Mouse (Mus musculus) liver, embryonic 12.5 days (tissue): ENCODE measurements around the gene Igsf11. TPM values are rescaled to one million over a fixed set of nuclear protein-coding genes. Genes with fewer than 3 reads are reported as not detected.

Source experiments
- ATAC-seq: fragments of 200-750 bp; cut with Nextera tagmentation; 2 replicates; pipeline ENCODE4 v1.8.0; 2017; ENCODE audit warnings: moderate number of reproducible peaks, mild to moderate bottlenecking, moderate library complexity
- H3K27ac ChIP-seq: fragments of 300-500 bp; sonication (generic); 2 replicates; pipeline ENCODE4 v1.5.1; 2016; ENCODE audit warnings: mild to moderate bottlenecking
- H3K27me3 ChIP-seq: fragments of 300-500 bp; sonication (generic); replicated peaks from 2 replicates; pipeline ENCODE4 v1.6.1; 2016; ENCODE audit warnings: mild to moderate bottlenecking, moderate library complexity
- H3K36me3 ChIP-seq: fragments of 300-500 bp; sonication (generic); 2 replicates; pipeline ENCODE4 v1.6.1; 2016; ENCODE audit warnings: mild to moderate bottlenecking, moderate library complexity
- H3K4me1 ChIP-seq: fragments of 300-500 bp; sonication (generic); 2 replicates; pipeline ENCODE4 v1.6.1; 2016
- H3K4me2 ChIP-seq: fragments of 300-500 bp; sonication (generic); 2 replicates; pipeline ENCODE4 v1.6.1; 2016; ENCODE audit warnings: mild to moderate bottlenecking, moderate library complexity
- H3K4me3 ChIP-seq: fragments of 300-500 bp; sonication (generic); 2 replicates; pipeline ENCODE4 v1.5.1; 2016; ENCODE audit warnings: mild to moderate bottlenecking, moderate library complexity
- H3K9ac ChIP-seq: fragments of 300-500 bp; sonication (generic); 2 replicates; pipeline ENCODE4 v1.6.1; 2016; ENCODE audit warnings: mild to moderate bottlenecking, moderate library complexity
- H3K9me3 ChIP-seq: fragments of 300-500 bp; sonication (generic); replicated peaks from 2 replicates; pipeline ENCODE4 v1.6.1; 2016; ENCODE audit warnings: mild to moderate bottlenecking, moderate library complexity
- WGBS: fragments of 180-500 bp; shearing (Covaris S2); methylation state at CpG from one replicate; pipeline ENCODE4 v1.1.7; 2016; ENCODE audit not compliant: insufficient replicate concordance; 5-methylcytosine and 5-hydroxymethylcytosine counted together
- polyA plus RNA-seq: library from polyadenylated mRNA; unstranded; fragments of >200 nt; fragmentation: Nextera tagmentation; extraction: Ambion mirVana; gene quantifications from 2 replicates; pipeline ENCODE4 v1.2.1, GENCODE M21; 2016

Igsf11 gene
- polyA plus RNA-seq, 1 experiment from 2014 or later: 0.11 TPM

DNA sequence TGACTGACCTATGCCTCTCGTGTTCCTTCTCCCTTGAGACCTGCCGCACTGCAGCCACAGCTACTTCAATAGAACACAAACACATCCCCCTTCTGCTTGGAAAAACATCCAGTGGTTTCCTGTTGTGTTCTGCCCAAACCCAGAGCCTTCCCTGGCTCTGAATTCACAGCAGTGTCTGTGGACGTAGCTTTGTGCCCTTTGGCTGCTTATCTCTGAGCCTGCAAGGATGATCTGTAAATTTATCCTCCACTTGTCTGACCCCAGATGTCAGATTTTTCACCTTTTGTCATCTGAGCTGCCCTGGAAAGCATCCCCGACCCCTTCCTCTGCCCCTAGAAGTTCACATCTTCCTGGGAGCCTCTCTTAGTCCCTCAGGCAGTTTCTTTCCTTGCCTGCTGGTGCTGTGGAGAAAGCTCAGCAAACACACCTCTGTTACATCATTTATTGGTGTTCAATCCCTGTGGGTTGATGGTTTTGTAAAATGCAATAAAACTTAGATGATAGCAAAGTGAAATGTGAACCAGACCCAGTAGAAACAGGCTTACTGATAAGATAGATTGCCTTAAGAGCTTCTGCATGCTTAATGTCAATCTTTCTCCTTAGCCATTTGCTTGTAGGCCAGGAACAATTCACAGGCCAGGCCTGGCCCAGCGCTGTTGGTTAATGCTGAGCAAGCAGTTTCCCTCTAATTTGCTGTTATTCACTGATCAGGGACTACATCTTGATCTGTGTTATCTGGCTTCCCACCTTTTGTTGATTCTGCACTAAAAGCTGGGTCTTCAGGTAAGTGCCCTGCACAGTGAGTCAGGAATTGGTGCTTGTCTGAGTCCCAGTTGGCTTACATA is 51.5 kb downstream of the Igsf11 start:
- 36% methylated on average over 5 of the region's 5 CpGs for WGBS
- no peaks in the 10 kb centered on the region for H3K9me3 ChIP-seq
- H3K36me3 ChIP-seq: no peaks in the 10 kb centered on the region
- no peak overlapping the region for H3K4me2 ChIP-seq
- H3K4me1 ChIP-seq: no peaks in the 10 kb centered on the region
- no peak overlapping the region for H3K4me3 ChIP-seq
- no peaks in the 10 kb centered on the region for H3K27me3 ChIP-seq
- H3K9ac ChIP-seq: no peak overlapping the region
- H3K27ac ChIP-seq: no peak overlapping the region
- no peak for ATAC-seq

DNA sequence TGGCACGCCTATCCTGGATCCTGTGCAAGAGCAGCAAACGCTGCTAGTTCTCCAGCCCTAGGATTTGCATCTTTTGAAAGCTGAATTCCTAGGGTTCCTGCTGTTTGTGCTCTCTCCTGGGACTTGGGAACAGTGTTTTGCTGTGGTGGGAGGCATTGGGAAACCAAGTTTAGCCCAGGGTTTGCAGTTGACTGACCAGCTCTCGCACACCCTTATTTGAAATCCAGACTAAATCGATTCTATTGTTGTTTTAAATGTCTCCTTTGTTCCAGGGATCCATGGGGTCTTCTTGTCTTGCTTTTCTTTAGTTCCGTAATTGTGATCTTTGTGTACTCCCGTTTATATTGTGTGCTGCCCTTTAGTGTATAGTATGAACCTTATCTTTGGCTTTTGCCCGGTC is 52.6 kb downstream of the Igsf11 start:
- no peak overlapping the region for H3K27ac ChIP-seq
- no peaks in the 10 kb centered on the region for H3K9me3 ChIP-seq
- H3K4me3 ChIP-seq: no peak overlapping the region
- no peak overlapping the region for H3K9ac ChIP-seq
- WGBS: 62% methylated on average over 7 of the region's 7 CpGs
- no peaks in the 10 kb centered on the region for H3K27me3 ChIP-seq
- no peak overlapping the region for H3K4me2 ChIP-seq
- no peak for ATAC-seq
- H3K4me1 ChIP-seq: no peaks in the 10 kb centered on the region
- no peaks in the 10 kb centered on the region for H3K36me3 ChIP-seq

GRCm38 (mm10) chr16:38945581-38945981 is 53.1 kb downstream of the Igsf11 start:
- Histone ChIP-seq H3K27me3 (no peaks in the 10 kb centered on the region), H3K36me3 (no peaks in the 10 kb centered on the region), H3K4me2 (no peak overlapping the region), H3K4me3 (no peak overlapping the region), H3K27ac (no peak overlapping the region), H3K9me3 (no peaks in the 10 kb centered on the region), H3K4me1 (no peaks in the 10 kb centered on the region), H3K9ac (no peak overlapping the region)
- WGBS: 88% methylated on average over 10 of the region's 10 CpGs
- no peak for ATAC-seq

GRCm38 (mm10) chr16:38946453-38946852 is 54.0 kb downstream of the Igsf11 start:
- H3K9ac ChIP-seq: no peak overlapping the region
- WGBS: 63% methylated on average over 7 of the region's 7 CpGs
- ATAC-seq: no peak

GRCm38 (mm10) chr16:38947141-38947879 is 54.8 kb downstream of the Igsf11 start:
- Histone ChIP-seq H3K4me3 (no peak overlapping the region), H3K27ac (no peak overlapping the region), H3K4me1 (no peaks in the 10 kb centered on the region), H3K27me3 (no peaks in the 10 kb centered on the region), H3K9ac (no peak overlapping the region), H3K4me2 (no peak overlapping the region), H3K36me3 (no peaks in the 10 kb centered on the region), H3K9me3 (no peaks in the 10 kb centered on the region)
- ATAC-seq: no peak
- 64% methylated on average over 7 of the region's 7 CpGs for WGBS

More at GRCm38 (mm10) chr16:38946453-38946852, 54.0 kb downstream of the Igsf11 start:
- H3K4me1 ChIP-seq: no peaks in the 10 kb centered on the region
- H3K9me3 ChIP-seq: no peaks in the 10 kb centered on the region
- H3K27me3 ChIP-seq: no peaks in the 10 kb centered on the region
- no peak overlapping the region for H3K4me2 ChIP-seq
- H3K4me3 ChIP-seq: no peak overlapping the region
- H3K36me3 ChIP-seq: no peaks in the 10 kb centered on the region
- H3K27ac ChIP-seq: no peak overlapping the region

DNA sequence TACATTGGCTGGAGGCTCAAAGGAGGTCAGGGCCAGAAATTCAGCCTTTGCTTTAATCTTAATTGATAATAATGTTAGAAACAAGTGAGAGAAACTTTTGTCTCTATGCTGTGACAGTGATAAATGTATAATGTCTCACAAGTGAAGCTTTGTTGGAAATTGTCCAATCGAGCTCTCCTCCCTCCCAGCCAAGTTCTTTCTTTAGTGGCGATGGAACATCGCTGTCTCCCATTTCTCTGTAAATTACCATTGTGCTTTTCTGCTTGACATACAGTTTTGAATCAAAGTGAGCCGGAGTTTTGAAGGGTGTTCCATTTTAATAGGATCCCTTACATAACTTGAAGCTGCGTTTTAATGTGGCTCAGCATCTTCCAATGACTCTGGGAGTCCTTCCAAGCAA is 56.0 kb downstream of the Igsf11 start:
- WGBS: 79% methylated on average over 5 of the region's 5 CpGs

GRCm38 (mm10) chr16:38952881-38953280 is 60.4 kb downstream of the Igsf11 start:
- Histone ChIP-seq H3K27me3 (no peaks in the 10 kb centered on the region), H3K4me3 (no peak overlapping the region), H3K4me2 (no peak overlapping the region), H3K9me3 (no peaks in the 10 kb centered on the region), H3K36me3 (no peaks in the 10 kb centered on the region), H3K9ac (no peak overlapping the region), H3K27ac (no peak overlapping the region), H3K4me1 (no peaks in the 10 kb centered on the region)
- no peak for ATAC-seq
- WGBS: 75% methylated on average over 3 of the region's 3 CpGs

More for the DNA sequence above, 56.0 kb downstream of the Igsf11 start:
- Histone ChIP-seq H3K9me3 (no peaks in the 10 kb centered on the region), H3K4me2 (no peak overlapping the region), H3K4me1 (no peaks in the 10 kb centered on the region), H3K4me3 (no peak overlapping the region), H3K27me3 (no peaks in the 10 kb centered on the region), H3K27ac (no peak overlapping the region), H3K9ac (no peak overlapping the region), H3K36me3 (no peaks in the 10 kb centered on the region)
- no peak for ATAC-seq

DNA sequence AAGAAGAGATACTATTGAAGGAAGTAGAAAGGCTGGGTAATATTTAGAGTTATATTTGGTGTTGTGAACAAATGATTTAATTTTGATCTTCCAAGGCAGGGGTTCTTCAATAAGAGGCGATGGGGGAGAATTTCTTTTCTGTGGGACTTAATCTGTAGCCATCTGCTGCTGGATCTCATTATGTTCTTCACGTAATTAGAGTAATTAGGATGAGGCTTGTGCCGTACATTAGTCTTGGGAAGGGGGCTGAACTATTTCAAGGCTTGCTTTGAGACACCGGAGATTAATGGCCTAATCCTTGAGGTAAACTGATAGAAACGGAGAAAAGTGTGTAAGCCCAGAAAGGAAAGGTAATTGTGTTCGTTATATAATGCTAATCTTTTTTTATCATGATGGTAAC is 61.4 kb downstream of the Igsf11 start:
- H3K9ac ChIP-seq: no peak overlapping the region
- no peak for ATAC-seq
- no peaks in the 10 kb centered on the region for H3K4me1 ChIP-seq
- H3K36me3 ChIP-seq: no peaks in the 10 kb centered on the region
- 71% methylated on average over 6 of the region's 6 CpGs for WGBS
- H3K27ac ChIP-seq: no peak overlapping the region
- H3K27me3 ChIP-seq: no peaks in the 10 kb centered on the region
- no peak overlapping the region for H3K4me3 ChIP-seq
- H3K4me2 ChIP-seq: no peak overlapping the region
- no peaks in the 10 kb centered on the region for H3K9me3 ChIP-seq

DNA sequence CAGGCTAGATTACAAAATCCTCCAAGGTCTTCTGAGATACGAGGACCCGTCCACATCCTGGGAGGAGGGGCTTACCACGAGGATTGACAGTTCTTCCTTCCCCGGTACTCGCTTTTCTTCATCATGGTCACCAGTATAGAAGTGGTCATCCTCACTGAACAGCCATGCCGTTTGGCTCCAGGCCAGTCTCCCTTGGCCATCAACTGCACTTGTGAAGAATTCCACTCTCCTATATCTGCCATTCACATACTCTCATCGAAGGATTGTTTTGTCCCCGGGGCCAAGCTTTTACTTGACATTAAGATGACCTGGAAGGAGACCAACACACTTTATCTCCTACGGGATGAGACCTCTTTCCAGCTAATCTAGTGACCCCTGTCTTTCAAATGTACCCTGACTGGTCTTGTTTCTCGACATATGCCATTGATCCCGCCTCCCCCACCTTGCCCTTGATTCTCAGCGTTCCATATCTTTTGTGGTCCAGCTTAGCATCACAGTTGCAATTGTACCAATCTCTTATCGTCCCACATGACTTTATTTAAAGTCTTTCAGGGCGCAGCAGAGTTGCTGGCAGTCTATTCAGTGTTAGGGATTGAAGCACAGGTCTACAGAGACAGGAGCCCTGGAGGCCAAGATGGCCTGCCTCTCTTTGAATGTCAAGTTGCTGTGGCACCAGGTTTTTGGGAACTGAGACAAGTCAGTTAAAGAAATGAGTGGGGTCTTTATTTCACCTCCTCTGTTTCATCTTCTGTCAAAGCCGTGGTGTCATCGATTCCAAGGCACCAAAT is 62.2 kb downstream of the Igsf11 start:
- H3K36me3 ChIP-seq: no peaks in the 10 kb centered on the region
- ATAC-seq: no peak
- H3K27me3 ChIP-seq: no peaks in the 10 kb centered on the region
- H3K4me1 ChIP-seq: no peaks in the 10 kb centered on the region
- H3K4me3 ChIP-seq: no peak overlapping the region
- H3K4me2 ChIP-seq: no peak overlapping the region
- WGBS: 70% methylated on average over 16 of the region's 16 CpGs
- no peaks in the 10 kb centered on the region for H3K9me3 ChIP-seq
- no peak overlapping the region for H3K9ac ChIP-seq
- no peak overlapping the region for H3K27ac ChIP-seq

DNA sequence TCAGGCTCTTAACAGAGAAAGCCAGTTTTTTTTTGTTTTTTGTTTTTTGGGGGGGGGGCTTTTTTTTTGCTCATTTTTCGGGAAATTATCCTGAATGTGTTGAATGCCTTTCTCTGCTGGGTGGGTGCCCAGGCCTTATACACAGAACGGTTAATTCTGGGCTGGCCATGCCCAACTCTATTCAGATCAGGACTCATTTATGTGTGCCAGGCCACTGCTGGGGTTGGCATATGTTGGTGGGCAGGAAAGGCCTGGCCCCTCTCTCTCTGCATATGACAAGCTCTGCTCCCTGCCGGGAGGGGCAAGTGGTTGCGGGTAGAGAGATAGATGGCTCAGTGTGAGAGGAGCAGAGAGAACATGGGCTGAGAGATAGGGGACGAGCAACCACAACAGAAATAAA is 62.8 kb downstream of the Igsf11 start:
- H3K4me3 ChIP-seq: no peak overlapping the region
- H3K9me3 ChIP-seq: no peaks in the 10 kb centered on the region
- no peak overlapping the region for H3K9ac ChIP-seq
- 57% methylated on average over 5 of the region's 5 CpGs for WGBS
- H3K36me3 ChIP-seq: no peaks in the 10 kb centered on the region
- ATAC-seq: no peak
- H3K27me3 ChIP-seq: no peaks in the 10 kb centered on the region
- no peak overlapping the region for H3K27ac ChIP-seq
- no peak overlapping the region for H3K4me2 ChIP-seq
- no peaks in the 10 kb centered on the region for H3K4me1 ChIP-seq

GRCm38 (mm10) chr16:38958801-38959200 is 66.3 kb downstream of the Igsf11 start:
- Histone ChIP-seq H3K9ac (no peak overlapping the region), H3K27me3 (no peaks in the 10 kb centered on the region), H3K9me3 (no peaks in the 10 kb centered on the region), H3K4me3 (no peak overlapping the region), H3K4me2 (no peak overlapping the region), H3K4me1 (no peaks in the 10 kb centered on the region), H3K36me3 (no peaks in the 10 kb centered on the region), H3K27ac (no peak overlapping the region)
- no peak for ATAC-seq
- WGBS: 63% methylated on average over 9 of the region's 9 CpGs

GRCm38 (mm10) chr16:38960550-38960949 is 68.1 kb downstream of the Igsf11 start:
- 60% methylated on average over 8 of the region's 8 CpGs for WGBS
- no peak for ATAC-seq

More at GRCm38 (mm10) chr16:38960550-38960949, 68.1 kb downstream of the Igsf11 start:
- H3K27me3 ChIP-seq: no peaks in the 10 kb centered on the region
- H3K9ac ChIP-seq: no peak overlapping the region
- no peaks in the 10 kb centered on the region for H3K36me3 ChIP-seq
- H3K4me2 ChIP-seq: no peak overlapping the region
- H3K4me3 ChIP-seq: no peak overlapping the region
- H3K27ac ChIP-seq: no peak overlapping the region
- H3K9me3 ChIP-seq: no peaks in the 10 kb centered on the region
- H3K4me1 ChIP-seq: no peaks in the 10 kb centered on the region
